ENCODE assay signal across 10 mouse cellular contexts in the genomic region with DNA sequence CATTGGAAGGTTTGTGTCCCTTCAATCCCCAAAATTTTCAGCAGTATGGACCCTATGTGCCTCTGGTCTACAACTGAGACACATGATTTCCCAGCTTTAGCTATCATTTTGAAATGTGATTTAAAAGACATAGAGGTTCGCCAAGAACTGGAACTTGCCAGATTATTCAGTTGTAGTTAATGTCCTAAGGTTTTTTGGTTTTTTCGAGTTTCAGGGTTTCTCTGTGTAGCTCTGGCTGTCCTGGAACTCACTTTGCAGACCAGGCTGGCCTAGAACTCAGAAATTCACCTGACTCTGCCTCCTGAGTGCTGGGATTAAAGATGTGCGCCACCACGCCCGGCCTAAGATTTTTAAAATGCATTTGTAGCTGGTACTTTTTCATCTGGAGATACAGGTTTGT. TPM values are rescaled to one million over a fixed set of nuclear protein-coding genes. Genes with fewer than 3 reads are reported as not detected.
DNase-seq lines count a peak whose midpoint lies in the region; ATAC-seq and TF ChIP-seq lines count a peak whose summit lies in the region.
"Had no signal": no experiment of that assay in that cellular context is flagged by ENCODE, and none has a peak within 500 bp of the region (broad histone marks: within the 10 kb centered on the region; RNA-seq: fewer than 3 reads in every experiment).

No protein-coding gene starts in this region.

- DNase-seq in heart, postnatal 36 days: no peak
- no peak for DNase-seq in G1E (ENCODE audit: low spot score)
- no peak for DNase-seq in hindbrain, embryonic 11.5 days (ENCODE audit: low spot score)
- DNase-seq in midbrain, embryonic 11.5 days (ENCODE audit: low spot score, missing footprints): peak; percentile 85
- no peak for DNase-seq in embryo, embryonic 10 days (ENCODE audit: low spot score)
- no peak for DNase-seq in spleen, postnatal 10 days (ENCODE audit: low spot score in 2 of 2)
- DNase-seq in left cerebral cortex, postnatal 25 days (ENCODE audit: low spot score in 2 of 2): no peak
- DNase-seq: cerebellum, postnatal 10 days; lung, adult 18-20 months had no signal

- intact Hi-C loops in heart, postnatal 36 days (cut with DNase I): no loop called here
- intact Hi-C loops in left cerebral cortex, postnatal 25 days (cut with DNase I): no loop called here

- H3K4me1 ChIP-seq in heart, embryonic 15.5 days (replicated peaks): peaks cover 24% of the 10 kb centered on the region
- H3K4me1 ChIP-seq in G1E (ENCODE audit: insufficient read depth, low read depth, low read length): peaks cover 37% of the 10 kb centered on the region
- H3K4me1 ChIP-seq in hindbrain, embryonic 11.5 days (replicated peaks; ENCODE audit: control insufficient read depth, insufficient read depth, low read length): no peaks in the 10 kb centered on the region; the same call in 1 of the 2 replicates
- H3K4me1 ChIP-seq in midbrain, embryonic 11.5 days (ENCODE audit: control insufficient read depth, insufficient read depth, low read length): peaks cover 23% of the 10 kb centered on the region

- peak overlapping the region; percentile 57 for H3K4me3 ChIP-seq in heart, embryonic 15.5 days
- H3K4me3 ChIP-seq in G1E (ENCODE audit: low read depth, low read length): peak overlapping the region; percentile 63
- H3K4me3 ChIP-seq in hindbrain, embryonic 11.5 days (ENCODE audit: low read depth, low read length): peak overlapping the region; percentile 55
- peak overlapping the region; percentile 44 for H3K4me3 ChIP-seq in midbrain, embryonic 11.5 days (ENCODE audit: low read depth, low read length)

- H3K9ac ChIP-seq in heart, embryonic 15.5 days: peak overlapping the region; percentile 51
- peak overlapping the region; percentile 44; the same call in 1 of the 2 replicates for H3K9ac ChIP-seq in hindbrain, embryonic 11.5 days (ENCODE audit: low read depth, low read length)
- peak overlapping the region; percentile 50; the same call in 1 of the 2 replicates for H3K9ac ChIP-seq in midbrain, embryonic 11.5 days (ENCODE audit: low read length)

- H3K4me2 ChIP-seq in heart, embryonic 15.5 days: peak overlapping the region; percentile 90
- H3K4me2 ChIP-seq in hindbrain, embryonic 11.5 days (replicated peaks; ENCODE audit: low read depth, low read length): peak overlapping the region; percentile 83
- H3K4me2 ChIP-seq in midbrain, embryonic 11.5 days: peak overlapping the region; percentile 94

- ATAC-seq in heart, embryonic 15.5 days (replicated peaks; ENCODE audit: insufficient number of reproducible peaks, insufficient read depth, low FRiP score, low read depth): no peak
- ATAC-seq in G1E (ENCODE audit: extremely low read depth, insufficient number of reproducible peaks, low FRiP score, poor library complexity, severe bottlenecking): no peak
- ATAC-seq in hindbrain, embryonic 11.5 days (ENCODE audit: low FRiP score): no peak
- no peak for ATAC-seq in midbrain, embryonic 11.5 days (ENCODE audit: low FRiP score)

- H3K9me3 ChIP-seq in heart, embryonic 15.5 days (replicated peaks): no peaks in the 10 kb centered on the region
- H3K9me3 ChIP-seq in G1E (replicated peaks): no peaks in the 10 kb centered on the region
- H3K9me3 ChIP-seq in hindbrain, embryonic 11.5 days (ENCODE audit: control insufficient read depth, low read length): no peaks in the 10 kb centered on the region
- no peaks in the 10 kb centered on the region for H3K9me3 ChIP-seq in midbrain, embryonic 11.5 days (ENCODE audit: control insufficient read depth, low read length)

- 77% methylated on average over 5 of the region's 5 CpGs for WGBS in heart, embryonic 15.5 days
- 87% methylated on average over 5 of the region's 5 CpGs for WGBS in hindbrain, embryonic 11.5 days
- WGBS in midbrain, embryonic 11.5 days: 84% methylated on average over 5 of the region's 5 CpGs

- no peak overlapping the region for H3K27ac ChIP-seq in heart, embryonic 15.5 days
- no peak overlapping the region for H3K27ac ChIP-seq in hindbrain, embryonic 11.5 days (ENCODE audit: low read depth, low read length)
- H3K27ac ChIP-seq in midbrain, embryonic 11.5 days (ENCODE audit: low read depth, low read length): no peak overlapping the region

- no peaks in the 10 kb centered on the region for H3K27me3 ChIP-seq in heart, embryonic 15.5 days
- no peaks in the 10 kb centered on the region for H3K27me3 ChIP-seq in G1E (ENCODE audit: insufficient read depth, low read length)
- no peaks in the 10 kb centered on the region for H3K27me3 ChIP-seq in hindbrain, embryonic 11.5 days (ENCODE audit: control insufficient read depth, insufficient read depth, low read length)
- H3K27me3 ChIP-seq in midbrain, embryonic 11.5 days (ENCODE audit: control insufficient read depth, insufficient read depth, low read length): no peaks in the 10 kb centered on the region

- no peak for TF ChIP-seq CTCF in G1E (IDR thresholded peaks at IDR 0.05; ENCODE audit: low read depth, low read length)

- peaks cover 23% of the 10 kb centered on the region for H3K36me3 ChIP-seq in heart, embryonic 15.5 days
- H3K36me3 ChIP-seq in G1E (replicated peaks): peaks cover 27% of the 10 kb centered on the region
- peaks cover 2% of the 10 kb centered on the region; the same call in 1 of the 2 replicates for H3K36me3 ChIP-seq in hindbrain, embryonic 11.5 days (ENCODE audit: control insufficient read depth, insufficient read depth, low read length)
- peaks cover 7% of the 10 kb centered on the region; the same call in 1 of the 2 replicates for H3K36me3 ChIP-seq in midbrain, embryonic 11.5 days (ENCODE audit: control insufficient read depth, insufficient read depth, low read length)

RNA-seq across cellular contexts. Expression of a gene that starts 2.7 kb away (rescaled TPM):
- 2,445 and 2,567 TPM in 2 replicates for polyA plus RNA-seq in heart, embryonic 15.5 days (2015; fragmentation: Nextera tagmentation; extraction: Ambion mirVana)
- 100 to 1,000 TPM; 708 to 720 TPM for total RNA-seq in heart, postnatal 36 days (2021)
- total RNA-seq in G1E (2014; fragmentation: Nextera tagmentation) (814 and 964 TPM in 2 replicates), G1E (2017) (1,083 and 1,103 TPM in 2 replicates)
- polyA plus RNA-seq in G1E (2012): 1,429 and 2,208 TPM in 2 replicates
- 3,694 and 3,897 TPM in 2 replicates for polyA plus RNA-seq in hindbrain, embryonic 11.5 days (2014; fragmentation: Nextera tagmentation; extraction: Ambion mirVana)
- polyA plus RNA-seq in midbrain, embryonic 11.5 days (2014; fragmentation: Nextera tagmentation; extraction: Ambion mirVana): 3,727 and 3,899 TPM in 2 replicates
- total RNA-seq in left cerebral cortex, postnatal 25 days (2021): 1,000 to 10,000 TPM; 1,728 to 1,830 TPM

RNA-seq across cellular contexts. Expression of a gene that starts 14.6 kb away (rescaled TPM):
- polyA plus RNA-seq in heart, embryonic 15.5 days (2015; fragmentation: Nextera tagmentation; extraction: Ambion mirVana): 17.1 and 22.1 TPM in 2 replicates
- 10 to 100 TPM; 22.8 to 25.0 TPM for total RNA-seq in heart, postnatal 36 days (2021)
- 111 and 131 TPM in 2 replicates for total RNA-seq in G1E (2014; fragmentation: Nextera tagmentation)
- 67.5 and 81.9 TPM in 2 replicates for total RNA-seq in G1E (2017)
- polyA plus RNA-seq in G1E (2012): 191 and 202 TPM in 2 replicates
- 44.2 and 50.0 TPM in 2 replicates for polyA plus RNA-seq in hindbrain, embryonic 11.5 days (2014; fragmentation: Nextera tagmentation; extraction: Ambion mirVana)
- polyA plus RNA-seq in midbrain, embryonic 11.5 days (2014; fragmentation: Nextera tagmentation; extraction: Ambion mirVana): 54.8 and 68.5 TPM in 2 replicates
- total RNA-seq in left cerebral cortex, postnatal 25 days (2021): 10 to 100 TPM; 41.4 to 44.3 TPM

RNA-seq across cellular contexts. Expression of a gene that starts 20.7 kb away (rescaled TPM):
- polyA plus RNA-seq in heart, embryonic 15.5 days (2015; fragmentation: Nextera tagmentation; extraction: Ambion mirVana): 4.2 and 6.4 TPM in 2 replicates
- total RNA-seq in heart, postnatal 36 days (2021): 1 to 10 TPM; 2.8 to 2.9 TPM
- total RNA-seq in G1E (2014; fragmentation: Nextera tagmentation) (50.2 and 67.3 TPM in 2 replicates), G1E (2017) (48.4 and 49.9 TPM in 2 replicates)
- 17.4 and 22.5 TPM in 2 replicates for polyA plus RNA-seq in G1E (2012)
- 6.5 and 8.9 TPM in 2 replicates for polyA plus RNA-seq in hindbrain, embryonic 11.5 days (2014; fragmentation: Nextera tagmentation; extraction: Ambion mirVana)
- polyA plus RNA-seq in midbrain, embryonic 11.5 days (2014; fragmentation: Nextera tagmentation; extraction: Ambion mirVana): 4.9 and 5.4 TPM in 2 replicates
- total RNA-seq in left cerebral cortex, postnatal 25 days (2021): 10 to 100 TPM; 16.6 to 18.7 TPM
